Mouse (Mus musculus) erythroid progenitor cell, adult 5-6 weeks (primary cell): Measurements from ENCODE around the gene Vmn2r85. TPM values are rescaled to one million over a fixed set of nuclear protein-coding genes. Genes with fewer than 3 reads are reported as not detected.
"Not testable (repeated sequence)": the region's sequence is repeated elsewhere in the genome, so short reads cannot be mapped to it uniquely, and the experiment has no call there.

Source experiments
- ATAC-seq: replicated peaks from 2 replicates; pipeline ENCODE4 v1.8.0; 2016; ENCODE audit warnings: moderate number of reproducible peaks, mild to moderate bottlenecking, moderate TSS enrichment, inconsistent platforms; ENCODE audit not compliant: poor library complexity, low FRiP score, severe bottlenecking
- total RNA-seq, 2 experiments: library from RNA; stranded (forward) in 1 of 2; stranded (reverse) in 1 of 2; fragments of 150-400 nt in 1 of 2; fragments of 186-747, 209-891 nt in 1 of 2; gene quantifications; 2 replicates each; pipeline versions ENCODE4 v1.2.3 to v1.2.4; 2015 to 2017; ENCODE audit warnings: low replicate concordance in 2 of 2

Gene Vmn2r85
- total RNA-seq (2015; ENCODE audit: low replicate concordance): not detected in 2 replicates
- total RNA-seq (2017; ENCODE audit: low replicate concordance): not detected in 2 replicates

GRCm38 (mm10) chr10:130429603-130430002 lies at the start of gene Vmn2r85:
Vmn2r85 (minus strand) TSS chr10:130429703.
- ATAC-seq: not testable (repeated sequence)

GRCm38 (mm10) chr10:130470311-130470760 lies 40.8 kb upstream of the Vmn2r85 start:
- ATAC-seq: no peak

GRCm38 (mm10) chr10:130455950-130456349 lies 26.4 kb upstream of the Vmn2r85 start, which contains the start of gene Vmn2r86:
Vmn2r86 (minus strand) TSS chr10:130456050.
- ATAC-seq: not testable (repeated sequence)

GRCm38 (mm10) chr10:130444776-130445175 lies 15.3 kb upstream of the Vmn2r85 start:
- ATAC-seq: no peak; the same call in 1 of the 2 replicates

- ATAC-seq: not testable (repeated sequence)
Observed at GRCm38 (mm10) chr10:130434185-130434898, 4.8 kb upstream of the Vmn2r85 start.

- not testable (repeated sequence) for ATAC-seq
Observed at GRCm38 (mm10) chr10:130422368-130422767, 7.1 kb downstream of the Vmn2r85 start.

GRCm38 (mm10) chr10:130420401-130420800 lies 9.1 kb downstream of the Vmn2r85 start:
- ATAC-seq: no peak

GRCm38 (mm10) chr10:130419954-130420353 lies 9.5 kb downstream of the Vmn2r85 start:
- ATAC-seq: not testable (repeated sequence)

GRCm38 (mm10) chr10:130416352-130416751 lies 13.2 kb downstream of the Vmn2r85 start:
- ATAC-seq: not testable (repeated sequence)

- peak; percentile 43; the same call in 1 of the 2 replicates for ATAC-seq
Observed at GRCm38 (mm10) chr10:130412167-130412698, 17.3 kb downstream of the Vmn2r85 start.

- no peak for ATAC-seq
Observed at GRCm38 (mm10) chr10:130394232-130394631, 35.3 kb downstream of the Vmn2r85 start, which contains the start of gene Vmn2r84. Vmn2r84 (minus strand) TSS chr10:130394332.

GRCm38 (mm10) chr10:130375145-130375544 lies 54.4 kb downstream of the Vmn2r85 start:
- ATAC-seq: peak; percentile 70

- ATAC-seq: peak; percentile 77
Observed at GRCm38 (mm10) chr10:130372491-130373173, 56.9 kb downstream of the Vmn2r85 start.

GRCm38 (mm10) chr10:130371644-130372043 lies 57.9 kb downstream of the Vmn2r85 start:
- 0 out of 2 replicates have a peak, but pooled peaks have one; percentile 22 for ATAC-seq

GRCm38 (mm10) chr10:130370005-130370682 lies 59.4 kb downstream of the Vmn2r85 start:
- ATAC-seq: no peak

GRCm38 (mm10) chr10:130368384-130368783 lies 61.1 kb downstream of the Vmn2r85 start:
- no peak for ATAC-seq

- ATAC-seq: no peak
Observed at GRCm38 (mm10) chr10:130364766-130365165, 64.7 kb downstream of the Vmn2r85 start.
